Mouse (Mus musculus) midbrain, embryonic 16.5 days (tissue): Measurements from ENCODE around the gene Mrpl11. TPM values are rescaled to one million over a fixed set of nuclear protein-coding genes. Genes with fewer than 3 reads are reported as not detected.

Experiments
- ATAC-seq: fragments of 200-750 bp; cut with Nextera tagmentation; 2 replicates; pipeline ENCODE4 v1.8.0; 2017; ENCODE audit warnings: moderate TSS enrichment
- H3K27ac ChIP-seq: fragments of 300-500 bp; sonication (generic); 2 replicates; pipeline ENCODE4 v1.5.1; 2014; ENCODE audit warnings: mild to moderate bottlenecking, low read length, mixed read lengths
- H3K27me3 ChIP-seq: fragments of 300-500 bp; sonication (generic); 2 replicates; pipeline ENCODE4 v1.6.1; 2014; ENCODE audit warnings: low read depth, low read length, mixed read lengths; ENCODE audit not compliant: control insufficient read depth, insufficient read depth
- H3K36me3 ChIP-seq: fragments of 300-500 bp; sonication (generic); 2 replicates; pipeline ENCODE4 v1.6.1; 2014; ENCODE audit warnings: mild to moderate bottlenecking, low read length, moderate library complexity, mixed read lengths; ENCODE audit not compliant: control insufficient read depth, insufficient read depth
- H3K4me1 ChIP-seq: fragments of 300-500 bp; sonication (generic); 2 replicates; pipeline ENCODE4 v1.6.1; 2014; ENCODE audit warnings: mild to moderate bottlenecking, low read length, mixed read lengths; ENCODE audit not compliant: control insufficient read depth, insufficient read depth
- H3K4me2 ChIP-seq: fragments of 300-500 bp; sonication (generic); 2 replicates; pipeline ENCODE4 v1.6.1; 2014; ENCODE audit warnings: mild to moderate bottlenecking, low read length, mixed read lengths
- H3K4me3 ChIP-seq: fragments of 300-500 bp; sonication (generic); 2 replicates; pipeline ENCODE4 v1.5.1; 2014; ENCODE audit warnings: low read depth, mild to moderate bottlenecking, low read length, moderate library complexity, mixed read lengths
- H3K9ac ChIP-seq: fragments of 300-500 bp; sonication (generic); 2 replicates; pipeline ENCODE4 v1.6.1; 2014; ENCODE audit warnings: low read depth, low read length, mixed read lengths
- H3K9me3 ChIP-seq: fragments of 300-500 bp; sonication (generic); replicated peaks from 2 replicates; pipeline ENCODE4 v1.6.1; 2014; ENCODE audit warnings: mild to moderate bottlenecking, low read length, mixed read lengths; ENCODE audit not compliant: control insufficient read depth, poor library complexity, severe bottlenecking
- WGBS: fragments of 180-500 bp; shearing (Covaris S2); extraction: QIAGEN DNeasy Blood & Tissue Kit; methylation state at CpG from one replicate; pipeline ENCODE4 v1.1.7; 2014; 5-methylcytosine and 5-hydroxymethylcytosine counted together
- polyA plus RNA-seq: library from polyadenylated mRNA; unstranded; fragments of >200 nt; fragmentation: Nextera tagmentation; extraction: Ambion mirVana; gene quantifications from 2 replicates; pipeline ENCODE4 v1.2.1, GENCODE M21; 2015

Mrpl11 gene
- polyA plus RNA-seq, 1 experiment from 2014 or later = 107 TPM

DNA sequence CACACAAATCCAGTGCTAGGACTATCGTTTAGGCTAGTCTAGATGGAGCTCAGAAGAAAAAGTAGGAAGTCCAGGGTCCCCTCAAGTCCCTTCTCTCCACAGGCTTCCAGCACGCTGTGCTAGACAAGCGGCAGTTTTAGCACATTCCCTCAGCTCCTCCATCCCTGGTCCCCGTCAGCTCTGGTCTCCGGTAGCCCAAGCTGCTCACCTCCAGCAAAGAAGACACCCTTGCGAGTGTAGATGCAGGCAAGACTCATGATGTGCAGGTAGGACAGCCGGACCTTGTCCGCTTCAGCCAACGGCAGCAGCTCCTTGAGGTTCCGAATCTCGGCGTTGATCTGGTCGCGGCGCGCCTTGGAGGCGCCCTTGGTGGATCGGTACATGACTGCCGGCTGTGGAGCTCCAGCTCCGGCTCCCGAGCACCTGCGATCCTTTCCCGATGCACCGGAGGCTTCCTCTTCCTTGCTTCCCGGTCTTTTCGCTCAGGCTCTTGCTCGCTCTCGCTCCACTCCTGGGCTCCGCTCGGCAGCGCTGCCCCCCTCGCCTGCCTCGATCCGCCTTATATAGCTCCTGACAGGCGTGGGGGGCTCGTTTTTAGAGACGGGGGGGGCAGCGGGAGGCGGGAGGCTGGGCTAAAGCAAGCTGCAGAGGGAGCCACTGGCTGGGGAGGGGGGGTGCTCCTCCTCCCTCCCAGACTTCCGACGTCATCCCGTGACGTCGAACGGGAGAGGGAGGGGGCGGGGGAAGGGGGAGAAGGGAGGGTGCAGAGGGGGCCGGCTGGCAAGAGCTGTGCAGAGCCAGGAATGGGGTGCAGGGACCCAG lies 27.7 kb downstream of the Mrpl11 start:
- peak; percentile 81 for ATAC-seq
- Histone ChIP-seq H3K4me3 (peak overlapping the region; percentile 56), H3K4me1 (peaks cover 43% of the 10 kb centered on the region), H3K27ac (peak overlapping the region; percentile 77), H3K36me3 (peaks cover 5% of the 10 kb centered on the region; the same call in 1 of the 2 replicates), H3K27me3 (peaks cover 30% of the 10 kb centered on the region), H3K9me3 (no peaks in the 10 kb centered on the region), H3K4me2 (peak overlapping the region; percentile 84), H3K9ac (peak overlapping the region; percentile 78)
- WGBS = 10% methylated on average over 41 of the region's 47 CpGs

GRCm38 (mm10) chr19:4990256-4990625 lies 28.3 kb downstream of the Mrpl11 start, which contains the start of gene Npas4:
Gene Npas4, minus strand, starts transcription at chr19:4990316.
- peak within 1 kb of the TSS; percentile 56 for H3K4me3 ChIP-seq
- peak within 1 kb of the TSS; percentile 77 for H3K27ac ChIP-seq
- H3K27me3 ChIP-seq = peaks cover 28% of the 10 kb centered on the region
- WGBS = 12% methylated on average over 4 of the region's 4 CpGs
- no peak for ATAC-seq
- peaks cover 48% of the 10 kb centered on the region for H3K4me1 ChIP-seq
- peaks cover 5% of the 10 kb centered on the region; the same call in 1 of the 2 replicates for H3K36me3 ChIP-seq
- peak within 1 kb of the TSS; percentile 78 for H3K9ac ChIP-seq
- peak within 1 kb of the TSS; percentile 84 for H3K4me2 ChIP-seq
- H3K9me3 ChIP-seq = no peaks in the 10 kb centered on the region

DNA sequence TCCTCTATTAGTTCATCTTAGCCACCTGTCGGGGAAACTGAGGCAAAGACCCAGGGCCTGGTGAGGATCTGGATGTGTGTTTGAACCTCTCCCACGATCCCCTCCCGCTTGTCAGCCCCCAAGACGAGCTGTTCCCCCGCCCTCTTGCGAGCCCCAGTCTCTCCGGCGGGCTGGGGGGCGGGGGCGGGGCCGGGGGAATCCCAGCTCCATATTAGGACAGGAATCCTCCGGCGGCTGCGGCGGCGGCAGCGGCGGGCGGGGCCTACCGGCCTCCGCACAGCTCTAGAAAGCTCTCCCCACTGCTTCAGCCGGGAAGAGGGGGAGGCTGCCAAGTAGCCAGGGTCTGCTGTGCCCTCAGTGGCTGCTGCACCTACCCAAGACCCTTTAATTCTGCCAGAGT lies 28.8 kb downstream of the Mrpl11 start:
- Histone ChIP-seq H3K4me3 (peak overlapping the region; percentile 22; the same call in 1 of the 2 replicates), H3K9me3 (no peaks in the 10 kb centered on the region), H3K27me3 (peaks cover 24% of the 10 kb centered on the region), H3K9ac (peak overlapping the region; percentile 35), H3K4me1 (peaks cover 48% of the 10 kb centered on the region), H3K27ac (no peak overlapping the region), H3K4me2 (peak overlapping the region; percentile 84), H3K36me3 (peaks cover 5% of the 10 kb centered on the region; the same call in 1 of the 2 replicates)
- WGBS = 4% methylated on average over 13 of the region's 22 CpGs
- ATAC-seq = peak; percentile 21

DNA sequence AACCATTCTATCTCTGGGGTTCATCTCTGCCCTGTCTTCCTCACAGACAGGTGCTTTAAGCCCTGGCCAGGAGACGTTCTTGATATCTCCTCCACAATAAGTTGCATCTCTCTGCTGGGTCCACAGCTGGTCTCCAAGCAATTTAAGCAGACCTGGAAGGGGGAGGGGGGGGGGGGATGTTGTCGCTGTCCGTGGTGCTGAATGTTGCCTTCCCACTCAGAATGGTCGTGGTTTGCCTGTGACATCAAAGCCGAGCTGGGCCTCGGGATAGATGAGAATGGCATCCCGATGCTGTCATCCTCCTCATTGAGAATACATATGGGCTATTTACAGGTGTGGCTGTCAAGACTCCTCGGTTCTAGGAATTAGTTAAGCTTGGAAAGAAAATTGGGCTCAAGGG lies 30.4 kb downstream of the Mrpl11 start:
- H3K36me3 ChIP-seq = no peaks in the 10 kb centered on the region
- ATAC-seq = no peak
- H3K27ac ChIP-seq = no peak overlapping the region
- H3K9ac ChIP-seq = no peak overlapping the region
- no peak overlapping the region; the same call in 1 of the 2 replicates for H3K4me2 ChIP-seq
- peaks cover 9% of the 10 kb centered on the region for H3K27me3 ChIP-seq
- H3K4me1 ChIP-seq = peaks cover 50% of the 10 kb centered on the region
- no peak overlapping the region for H3K4me3 ChIP-seq
- H3K9me3 ChIP-seq = no peaks in the 10 kb centered on the region
- WGBS = 23% methylated on average over 8 of the region's 8 CpGs

DNA sequence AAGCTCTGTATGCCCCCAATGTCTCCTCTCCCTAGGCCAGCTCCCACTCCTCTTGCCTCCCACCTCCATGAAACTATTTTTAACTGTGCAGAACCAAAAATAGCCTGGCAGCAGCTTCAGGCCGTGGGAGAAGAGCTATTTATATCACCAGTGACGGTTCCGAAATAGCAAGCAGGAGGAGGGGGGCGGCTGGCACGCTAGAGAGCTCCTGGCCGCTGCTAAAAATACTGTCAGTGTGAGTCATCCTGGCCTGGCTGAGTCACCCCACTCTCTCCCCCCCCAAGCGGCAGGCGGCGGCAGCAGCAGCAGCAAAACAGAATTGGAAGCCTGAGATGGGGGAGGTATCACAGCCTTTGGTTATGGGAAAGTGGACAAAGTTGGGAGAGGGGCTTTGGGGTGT lies 31.0 kb downstream of the Mrpl11 start:
- H3K9me3 ChIP-seq = no peaks in the 10 kb centered on the region
- H3K4me3 ChIP-seq = no peak overlapping the region
- peaks cover 53% of the 10 kb centered on the region for H3K4me1 ChIP-seq
- 4% methylated on average over 9 of the region's 9 CpGs for WGBS
- no peak overlapping the region for H3K9ac ChIP-seq
- H3K27ac ChIP-seq = peak overlapping the region; percentile 80; the same call in 1 of the 2 replicates
- peak overlapping the region; percentile 30; the same call in 1 of the 2 replicates for H3K4me2 ChIP-seq
- ATAC-seq = no peak
- H3K36me3 ChIP-seq = no peaks in the 10 kb centered on the region
- H3K27me3 ChIP-seq = peaks cover 4% of the 10 kb centered on the region; the same call in 1 of the 2 replicates

DNA sequence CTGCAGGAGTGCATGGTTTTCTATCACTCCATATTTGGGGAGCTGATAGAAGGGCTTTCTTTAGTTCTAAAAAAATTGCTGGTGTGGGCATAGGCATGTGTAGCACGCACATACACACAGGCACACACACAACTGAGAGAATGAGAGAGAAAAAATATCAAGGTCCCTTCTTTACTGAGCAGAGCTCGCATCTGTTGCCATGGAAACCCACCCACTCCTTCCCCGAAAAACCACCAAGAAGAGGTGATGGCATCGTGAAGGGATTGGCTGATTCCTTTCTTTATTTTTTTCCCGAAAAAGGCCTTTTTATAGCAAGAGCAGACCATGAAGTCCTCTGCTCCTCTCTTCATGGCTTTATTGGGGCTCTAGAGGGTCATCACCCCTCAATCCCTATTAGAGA lies 32.1 kb downstream of the Mrpl11 start:
- no peaks in the 10 kb centered on the region for H3K36me3 ChIP-seq
- H3K9me3 ChIP-seq = no peaks in the 10 kb centered on the region

GRCm38 (mm10) chr19:4999445-5000140 lies 37.6 kb downstream of the Mrpl11 start:
- Histone ChIP-seq H3K27me3 (no peaks in the 10 kb centered on the region), H3K9ac (no peak overlapping the region), H3K4me2 (peak overlapping the region; percentile 38), H3K4me1 (peaks cover 28% of the 10 kb centered on the region), H3K4me3 (no peak overlapping the region), H3K9me3 (no peaks in the 10 kb centered on the region), H3K27ac (no peak overlapping the region), H3K36me3 (no peaks in the 10 kb centered on the region)
- 69% methylated on average over 6 of the region's 6 CpGs for WGBS
- ATAC-seq = no peak

More for the DNA sequence above, 32.1 kb downstream of the Mrpl11 start:
- WGBS = 24% methylated on average over 5 of the region's 5 CpGs
- Histone ChIP-seq H3K4me1 (peaks cover 49% of the 10 kb centered on the region), H3K4me3 (no peak overlapping the region), H3K4me2 (peak overlapping the region; percentile 25; the same call in 1 of the 2 replicates), H3K9ac (no peak overlapping the region), H3K27ac (peak overlapping the region; percentile 80), H3K27me3 (0 out of 2 replicates have a peak, but pooled peaks cover 3% of the 10 kb centered on the region)
- 0 out of 2 replicates have a peak, but pooled peaks have one; percentile 25 for ATAC-seq

- Histone ChIP-seq H3K9ac (peak overlapping the region; percentile 66), H3K9me3 (no peaks in the 10 kb centered on the region), H3K4me2 (peak overlapping the region; percentile 72), H3K4me1 (peaks cover 24% of the 10 kb centered on the region), H3K4me3 (peak overlapping the region; percentile 41), H3K27ac (peak overlapping the region; percentile 95), H3K36me3 (no peaks in the 10 kb centered on the region), H3K27me3 (no peaks in the 10 kb centered on the region)
- ATAC-seq = peak; percentile 98
- under 1% methylated on average over 39 of the region's 39 CpGs for WGBS
Observed at GRCm38 (mm10) chr19:5001666-5002406, 39.9 kb downstream of the Mrpl11 start.
